Comparison of ENCODE assay signal across 9 mouse cellular contexts in the genomic region with DNA sequence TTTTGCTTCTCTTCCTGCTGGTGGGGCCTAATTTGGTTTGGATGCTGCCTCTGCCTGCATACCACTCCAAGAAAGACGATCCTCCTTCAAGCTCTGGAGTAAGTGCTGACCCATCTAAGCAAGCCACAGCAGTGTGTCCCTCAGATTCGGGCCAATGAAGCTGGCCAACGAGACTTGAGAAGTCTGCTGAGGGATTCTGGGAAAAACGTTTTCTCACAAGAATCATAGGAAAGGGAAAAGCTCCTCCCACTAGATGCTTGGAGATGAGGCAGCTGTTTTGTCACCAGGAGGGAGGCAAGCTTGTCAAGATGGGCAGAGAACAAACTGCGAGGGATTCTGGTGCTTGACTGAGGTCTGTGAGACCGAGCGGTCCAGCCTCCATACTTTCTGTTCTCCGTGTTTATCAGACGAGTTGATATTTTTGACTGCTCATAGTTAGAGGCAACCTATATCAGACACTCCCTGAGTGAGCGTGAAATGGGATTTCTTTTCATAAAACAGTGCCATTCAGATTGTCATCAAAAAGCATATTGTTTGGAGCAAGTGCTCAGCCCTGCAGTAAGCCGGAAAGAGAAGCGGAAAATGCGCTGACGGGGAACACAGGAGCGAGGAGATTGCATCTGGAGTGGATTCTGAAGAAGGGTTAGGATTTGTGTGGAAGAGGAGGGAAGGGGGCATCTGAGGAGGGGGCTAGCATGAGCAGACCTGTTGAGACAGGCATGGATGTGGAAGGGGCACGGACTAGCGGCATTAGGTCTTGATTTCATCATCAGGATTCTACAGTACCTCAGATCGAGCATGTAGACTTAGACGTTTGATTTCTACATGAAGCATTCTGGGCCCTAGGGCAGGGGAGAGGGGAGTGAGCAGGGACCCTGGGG. TPM values are rescaled to one million over a fixed set of nuclear protein-coding genes. Genes with fewer than 3 reads are reported as not detected.
DNase-seq lines count a peak whose midpoint lies in the region; ATAC-seq and TF ChIP-seq lines count a peak whose summit lies in the region.
"Had no signal": no experiment of that assay in that cellular context is flagged by ENCODE, and none has a peak within 500 bp of the region (broad histone marks: within the 10 kb centered on the region; RNA-seq: fewer than 3 reads in every experiment).

No protein-coding gene starts in this region.

- H3K4me3 ChIP-seq in kidney, embryonic 16.5 days (ENCODE audit: low read length), result no peak overlapping the region
- no peak overlapping the region for H3K4me3 ChIP-seq in hindbrain, postnatal 0 days (ENCODE audit: low read length)
- H3K4me3 ChIP-seq: liver, embryonic 12.5 days had no signal

- intact Hi-C loops in left cerebral cortex, postnatal 4 days (cut with DNase I), result no loop called here

- 68% methylated on average over 19 of the region's 19 CpGs for WGBS in kidney, embryonic 16.5 days
- 39% methylated on average over 19 of the region's 19 CpGs for WGBS in hindbrain, postnatal 0 days

- DNase-seq in kidney, postnatal 4 days, result peak; percentile 43 to 44
- peak; percentile 81 for DNase-seq in heart, adult 8-10 months (ENCODE audit: low spot score)
- DNase-seq in hindbrain, postnatal 0 days (ENCODE audit: low spot score), result no peak
- DNase-seq in skeletal muscle tissue, adult 2 months (ENCODE audit: low read depth, low spot score), result peak; percentile 84
- DNase-seq in left cerebral cortex, postnatal 4 days, result no peak
- no peak for DNase-seq in layer of hippocampus, postnatal 14 days (ENCODE audit: low spot score in 2 of 2)
- DNase-seq in embryo, embryonic 9.5 days (ENCODE audit: extremely low spot score), result no peak

- peaks cover 55% of the 10 kb centered on the region for H3K4me1 ChIP-seq in kidney, embryonic 16.5 days (ENCODE audit: insufficient read depth, low read length)
- peaks cover 60% of the 10 kb centered on the region for H3K4me1 ChIP-seq in hindbrain, postnatal 0 days (ENCODE audit: insufficient read depth, low read length)

- no peaks in the 10 kb centered on the region for H3K27me3 ChIP-seq in kidney, embryonic 16.5 days (ENCODE audit: insufficient read depth, low read length)
- H3K27me3 ChIP-seq in hindbrain, postnatal 0 days (ENCODE audit: insufficient read depth, low read length), result no peaks in the 10 kb centered on the region
- H3K27me3 ChIP-seq: liver, embryonic 12.5 days had no signal

- no peak overlapping the region for H3K4me2 ChIP-seq in kidney, embryonic 16.5 days (replicated peaks; ENCODE audit: low read depth, low read length)
- H3K4me2 ChIP-seq in hindbrain, postnatal 0 days (ENCODE audit: low read depth, low read length), result 0 out of 2 replicates have a peak overlapping the region, but pooled peaks have one; percentile 11
- H3K4me2 ChIP-seq: liver, embryonic 12.5 days had no signal

- TF ChIP-seq CTCF in hindbrain, postnatal 0 days (IDR thresholded peaks at IDR 0.05; ENCODE audit: low read depth), result no peak

- H3K9ac ChIP-seq in kidney, embryonic 16.5 days (replicated peaks; ENCODE audit: low read length), result no peak overlapping the region
- H3K9ac ChIP-seq in hindbrain, postnatal 0 days (replicated peaks; ENCODE audit: low read length), result no peak overlapping the region
- H3K9ac ChIP-seq: liver, embryonic 12.5 days had no signal

- no peak for ATAC-seq in kidney, embryonic 16.5 days (ENCODE audit: low FRiP score, low TSS enrichment)
- 0 out of 2 replicates have a peak, but pooled peaks have one; percentile 4 for ATAC-seq in hindbrain, postnatal 0 days
- ATAC-seq: liver, embryonic 12.5 days had no signal

- H3K36me3 ChIP-seq in kidney, embryonic 16.5 days (ENCODE audit: insufficient read depth, low read length), result no peaks in the 10 kb centered on the region
- H3K36me3 ChIP-seq in hindbrain, postnatal 0 days (ENCODE audit: insufficient read depth, low read length), result no peaks in the 10 kb centered on the region

- H3K9me3 ChIP-seq in kidney, embryonic 16.5 days (ENCODE audit: low read length), result no peaks in the 10 kb centered on the region
- H3K9me3 ChIP-seq in hindbrain, postnatal 0 days (ENCODE audit: low read length), result no peaks in the 10 kb centered on the region
- H3K9me3 ChIP-seq: liver, embryonic 12.5 days had no signal

- no peak overlapping the region for H3K27ac ChIP-seq in kidney, embryonic 16.5 days (ENCODE audit: low read length)
- peak overlapping the region; percentile 36; the same call in 1 of the 2 replicates for H3K27ac ChIP-seq in hindbrain, postnatal 0 days
- H3K27ac ChIP-seq: liver, embryonic 12.5 days had no signal

RNA-seq across cellular contexts. Expression of gene Igsf3, which starts 17.0 kb away (rescaled TPM):
- polyA plus RNA-seq in kidney, embryonic 16.5 days (2015; fragmentation: Nextera tagmentation; extraction: Ambion mirVana), result 24.8 and 26.1 TPM in 2 replicates
- 10 to 100 TPM; 10.1 to 12.3 (median 12.0) TPM for total RNA-seq in heart, adult 8-10 months (2022)
- 76.3 and 84.0 TPM in 2 replicates for total RNA-seq in hindbrain, postnatal 0 days (2014; rRNA removed)
- polyA plus RNA-seq in hindbrain, postnatal 0 days (2015; fragmentation: Nextera tagmentation; extraction: Ambion mirVana), result 62.1 and 65.7 TPM in 2 replicates
- total RNA-seq in left cerebral cortex, postnatal 4 days (2021), result 100 to 1,000 TPM in 1 of 2 experiments, 10 to 100 TPM in 1; 96.4 to 101 TPM
- total RNA-seq in layer of hippocampus, postnatal 14 days (2021), result 10 to 100 TPM; 33.2 to 35.5 TPM

Comparison
In these comparisons a context has a peak if more than half of its experiments do, and no peak if none do; other contexts are left out.
1. DNase-seq: peak in kidney, postnatal 4 days (2 of 2), heart, adult 8-10 months (single experiment) and skeletal muscle tissue, adult 2 months (single experiment); none in hindbrain, postnatal 0 days (single experiment), left cerebral cortex, postnatal 4 days (single experiment), layer of hippocampus, postnatal 14 days (0 of 2) and embryo, embryonic 9.5 days (single experiment).